Mouse (Mus musculus) ES-Bruce4 (cell line): ENCODE measurements around the gene Rps18.

Source experiments
- CTCF ChIP-seq: IDR thresholded peaks from one replicate; pipeline ENCODE4 v1.8.1; 2011; ENCODE audit warnings: low read depth, low read length
- EP300 ChIP-seq: IDR thresholded peaks from 2 replicates; pipeline ENCODE4 v1.6.1; 2011; ENCODE audit warnings: low read depth, low read length; ENCODE audit not compliant: insufficient read depth
- POLR2A ChIP-seq: IDR thresholded peaks from one replicate; pipeline ENCODE4 v1.8.1; 2011; ENCODE audit warnings: low read length; ENCODE audit not compliant: insufficient read depth

- TF ChIP-seq POLR2A (no peak), CTCF (no peak), EP300 (no peak)
Measured at GRCm38 (mm10) chr17:33921361-33921760, 34.4 kb downstream of the Rps18 start.
